Mouse (Mus musculus) CH12.LX (cell line): ENCODE measurements around the gene Aim2.

Experiments
- CTCF ChIP-seq, 2 experiments: IDR thresholded peaks in 1 of 2; conservative IDR thresholded peaks in 1 of 2; 2 replicates each; pipeline ENCODE4 v1.5.1; 2011 to 2012; ENCODE audit warnings: low read depth in 2 of 2, low read length in 2 of 2, improper control_type of control experiment in 1 of 2, inconsistent platforms in 1 of 2, mild to moderate bottlenecking in 1 of 2, moderate library complexity in 1 of 2
- ETS1 ChIP-seq: conservative IDR thresholded peaks from 2 replicates; pipeline ENCODE4 v1.6.1; 2012; ENCODE audit warnings: low read depth, mild to moderate bottlenecking, inconsistent platforms, low read length, improper control_type of control experiment, moderate library complexity
- JUN ChIP-seq: IDR thresholded peaks from 2 replicates; pipeline ENCODE4 v1.6.1; 2011; ENCODE audit warnings: low read depth, mild to moderate bottlenecking, low read length, improper control_type of control experiment, moderate library complexity; ENCODE audit not compliant: insufficient read depth
- JUND ChIP-seq: conservative IDR thresholded peaks from 2 replicates; pipeline ENCODE4 v1.6.1; 2011; ENCODE audit warnings: low read depth, low read length, improper control_type of control experiment
- MAZ ChIP-seq: IDR thresholded peaks from 2 replicates; pipeline ENCODE4 v1.6.1; 2012; ENCODE audit warnings: low read depth, mild to moderate bottlenecking, inconsistent platforms, low read length, improper control_type of control experiment, moderate library complexity
- POLR2A ChIP-seq: IDR thresholded peaks from 2 replicates; pipeline ENCODE4 v1.6.1; 2011; ENCODE audit warnings: low read depth, mild to moderate bottlenecking, improper control_type of control experiment, low read length
- RAD21 ChIP-seq: IDR thresholded peaks from 2 replicates; pipeline ENCODE4 v1.6.1; 2011; ENCODE audit warnings: low read depth, mild to moderate bottlenecking, low read length, improper control_type of control experiment, moderate library complexity
- ZNF384 ChIP-seq: IDR thresholded peaks from 2 replicates; pipeline ENCODE4 v1.6.1; 2012; ENCODE audit warnings: low read depth, low read length, improper control_type of control experiment, inconsistent platforms

DNA sequence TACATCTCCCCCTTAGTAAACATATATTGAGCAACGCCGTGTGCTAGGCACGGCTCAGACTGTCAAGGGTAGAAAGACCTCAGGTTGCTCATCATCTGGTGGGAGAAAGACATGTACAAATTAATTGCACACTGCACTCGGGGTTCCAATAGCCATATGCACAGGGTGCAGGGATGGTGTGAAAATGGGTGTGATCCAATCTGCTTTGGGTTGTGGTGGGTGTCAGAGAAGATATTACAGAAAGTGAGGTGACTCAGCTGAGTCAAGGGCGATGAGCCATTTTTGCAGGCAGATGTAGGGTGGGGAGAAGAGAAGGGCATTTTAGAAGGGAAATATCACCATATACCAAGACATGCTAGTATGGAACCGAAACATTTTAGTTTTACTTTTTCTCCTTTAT is 30.8 kb downstream of the Aim2 start:
- TF ChIP-seq JUN (no peak), CTCF (conservative IDR thresholded peaks at IDR 0.05 in 1 of 2, IDR thresholded peaks at IDR 0.05 in 1 of 2; ENCODE audit: low read depth in 2 of 2, low read length in 2 of 2) (no peak), ZNF384 (no peak), POLR2A (no peak), JUND (no peak), MAZ (no peak), ETS1 (no peak), RAD21 (no peak)
